Comparison of ENCODE assay signal across 26 mouse cellular contexts in genomic region chr2:170729661-170730060, GRCm38 (mm10). TPM values are rescaled to one million over a fixed set of nuclear protein-coding genes. Genes with fewer than 3 reads are reported as not detected.
DNase-seq lines count a peak whose midpoint lies in the region; ATAC-seq and TF ChIP-seq lines count a peak whose summit lies in the region.
"Had no signal": no experiment of that assay in that cellular context is flagged by ENCODE, and none has a peak within 500 bp of the region (broad histone marks: within the 10 kb centered on the region; RNA-seq: fewer than 3 reads in every experiment).

No protein-coding gene starts in this region.

- no peak for ATAC-seq in forebrain, embryonic 11.5 days (replicated peaks; ENCODE audit: low FRiP score)
- no peak for ATAC-seq in forebrain, postnatal 0 days
- ATAC-seq in kidney, postnatal 0 days (replicated peaks; ENCODE audit: low FRiP score, low read depth), result no peak
- ATAC-seq in kidney, embryonic 15.5 days (replicated peaks; ENCODE audit: low FRiP score), result no peak
- ATAC-seq: CD4-positive, CD25-positive, alpha-beta regulatory T cell, adult 4 months; forebrain, embryonic 13.5 days; forebrain, embryonic 15.5 days had no signal

- no peaks in the 10 kb centered on the region for H3K36me3 ChIP-seq in forebrain, embryonic 11.5 days (ENCODE audit: control insufficient read depth, insufficient read depth, low read length)
- H3K36me3 ChIP-seq in forebrain, postnatal 0 days (ENCODE audit: insufficient read depth), result no peaks in the 10 kb centered on the region
- no peaks in the 10 kb centered on the region for H3K36me3 ChIP-seq in kidney, postnatal 0 days (ENCODE audit: insufficient read depth, low read length)
- no peaks in the 10 kb centered on the region for H3K36me3 ChIP-seq in kidney, embryonic 15.5 days
- H3K36me3 ChIP-seq: embryonic facial prominence, embryonic 13.5 days; embryonic facial prominence, embryonic 15.5 days; forebrain, embryonic 10.5 days; forebrain, embryonic 15.5 days; G1E had no signal

- no peak overlapping the region for H3K4me3 ChIP-seq in forebrain, embryonic 11.5 days (ENCODE audit: low read depth, low read length)
- H3K4me3 ChIP-seq in forebrain, postnatal 0 days (ENCODE audit: low read depth, low read length), result no peak overlapping the region
- H3K4me3 ChIP-seq in kidney, postnatal 0 days (replicated peaks; ENCODE audit: low read depth, low read length), result no peak overlapping the region
- H3K4me3 ChIP-seq in kidney, embryonic 15.5 days (replicated peaks), result no peak overlapping the region
- H3K4me3 ChIP-seq: embryonic facial prominence, embryonic 13.5 days; embryonic facial prominence, embryonic 15.5 days; erythroblast, embryonic 14.5 days; forebrain, embryonic 10.5 days; forebrain, embryonic 13.5 days; forebrain, embryonic 15.5 days had no signal

- H3K27me3 ChIP-seq in forebrain, embryonic 11.5 days (ENCODE audit: control insufficient read depth, insufficient read depth, low read length), result no peaks in the 10 kb centered on the region
- H3K27me3 ChIP-seq in forebrain, postnatal 0 days (ENCODE audit: insufficient read depth, low read length), result no peaks in the 10 kb centered on the region
- peaks cover 10% of the 10 kb centered on the region for H3K27me3 ChIP-seq in kidney, postnatal 0 days (ENCODE audit: insufficient read depth, low read length)
- peaks cover 36% of the 10 kb centered on the region for H3K27me3 ChIP-seq in kidney, embryonic 15.5 days
- H3K27me3 ChIP-seq: CH12.LX; embryonic facial prominence, embryonic 15.5 days; forebrain, embryonic 13.5 days; forebrain, embryonic 15.5 days had no signal

- no peak overlapping the region for H3K4me2 ChIP-seq in forebrain, embryonic 11.5 days (ENCODE audit: low read depth, low read length, severe bottlenecking)
- H3K4me2 ChIP-seq in forebrain, postnatal 0 days (ENCODE audit: low read depth), result no peak overlapping the region
- no peak overlapping the region for H3K4me2 ChIP-seq in kidney, postnatal 0 days (ENCODE audit: low read length)
- no peak overlapping the region for H3K4me2 ChIP-seq in kidney, embryonic 15.5 days
- H3K4me2 ChIP-seq: embryonic facial prominence, embryonic 13.5 days; embryonic facial prominence, embryonic 15.5 days; forebrain, embryonic 13.5 days; forebrain, embryonic 15.5 days had no signal

- peaks cover 2% of the 10 kb centered on the region; the same call in 1 of the 2 replicates for H3K4me1 ChIP-seq in forebrain, embryonic 11.5 days (replicated peaks; ENCODE audit: control insufficient read depth, insufficient read depth, low read length)
- H3K4me1 ChIP-seq in forebrain, postnatal 0 days (ENCODE audit: insufficient read depth), result no peaks in the 10 kb centered on the region
- H3K4me1 ChIP-seq in kidney, postnatal 0 days (replicated peaks; ENCODE audit: insufficient read depth, low read length), result peaks cover 3% of the 10 kb centered on the region; the same call in 1 of the 2 replicates
- H3K4me1 ChIP-seq in kidney, embryonic 15.5 days, result peaks cover 19% of the 10 kb centered on the region

- 68% methylated on average over 2 of the region's 2 CpGs for WGBS in forebrain, embryonic 11.5 days
- 34% methylated on average over 2 of the region's 2 CpGs for WGBS in forebrain, postnatal 0 days
- WGBS in kidney, postnatal 0 days, result 26% methylated on average over 2 of the region's 2 CpGs
- WGBS in kidney, embryonic 15.5 days, result 33% methylated on average over 2 of the region's 2 CpGs

- H3K27ac ChIP-seq in forebrain, embryonic 11.5 days (ENCODE audit: low read depth, low read length), result no peak overlapping the region
- no peak overlapping the region for H3K27ac ChIP-seq in forebrain, postnatal 0 days (ENCODE audit: low read depth, low read length)
- no peak overlapping the region for H3K27ac ChIP-seq in kidney, postnatal 0 days
- no peak overlapping the region for H3K27ac ChIP-seq in kidney, embryonic 15.5 days
- H3K27ac ChIP-seq: embryonic facial prominence, embryonic 13.5 days; embryonic facial prominence, embryonic 15.5 days; forebrain, embryonic 10.5 days; forebrain, embryonic 13.5 days; forebrain, embryonic 15.5 days had no signal

- no peak overlapping the region for H3K9ac ChIP-seq in forebrain, embryonic 11.5 days (ENCODE audit: low read length)
- H3K9ac ChIP-seq in forebrain, postnatal 0 days, result no peak overlapping the region
- H3K9ac ChIP-seq in kidney, postnatal 0 days (ENCODE audit: low read depth, low read length), result no peak overlapping the region
- H3K9ac ChIP-seq in kidney, embryonic 15.5 days, result no peak overlapping the region
- H3K9ac ChIP-seq: embryonic facial prominence, embryonic 13.5 days; embryonic facial prominence, embryonic 15.5 days; forebrain, embryonic 13.5 days; forebrain, embryonic 15.5 days had no signal

- DNase-seq in forebrain, embryonic 11.5 days (ENCODE audit: low spot score), result peak; percentile 39
- DNase-seq in forebrain, postnatal 0 days, result no peak
- DNase-seq in kidney, postnatal 0 days (ENCODE audit: low spot score), result peak; percentile 47
- peak; percentile 62 for DNase-seq in Muller cell, postnatal 12 days (ENCODE audit: inconsistent ontology term)
- DNase-seq: adrenal gland, adult 2 months; adrenal gland, postnatal 10 days; adrenal gland, postnatal 25 days; B cell, adult 2 months; cerebellum, adult 11 months; cerebellum, adult 18-20 months; cerebellum, adult 8-10 months; cerebellum, adult 9-11 months; cerebellum, postnatal 14 days; cerebellum, postnatal 36 days; embryo, embryonic 11 days had no signal

- no peaks in the 10 kb centered on the region for H3K9me3 ChIP-seq in forebrain, embryonic 11.5 days (ENCODE audit: control insufficient read depth, low read length)
- no peaks in the 10 kb centered on the region for H3K9me3 ChIP-seq in forebrain, postnatal 0 days (ENCODE audit: low read length)
- no peaks in the 10 kb centered on the region for H3K9me3 ChIP-seq in kidney, postnatal 0 days (replicated peaks; ENCODE audit: low read length)
- no peaks in the 10 kb centered on the region for H3K9me3 ChIP-seq in kidney, embryonic 15.5 days (replicated peaks)
- H3K9me3 ChIP-seq: embryonic facial prominence, embryonic 13.5 days; embryonic facial prominence, embryonic 15.5 days; forebrain, embryonic 10.5 days; forebrain, embryonic 13.5 days; forebrain, embryonic 15.5 days had no signal

- TF ChIP-seq CTCF in forebrain, postnatal 0 days (IDR thresholded peaks at IDR 0.05; ENCODE audit: low read depth), result no peak
- TF ChIP-seq CTCF in kidney, postnatal 0 days (IDR thresholded peaks at IDR 0.05; ENCODE audit: low read depth), result no peak

RNA-seq across cellular contexts. Expression of gene Dok5, which starts 1.9 kb away (rescaled TPM):
- 6.2 and 8.1 TPM in 2 replicates for polyA plus RNA-seq in forebrain, embryonic 11.5 days (2014; fragmentation: Nextera tagmentation; extraction: Ambion mirVana)
- 50.2 and 93.9 TPM in 2 replicates for total RNA-seq in forebrain, postnatal 0 days (2014; rRNA removed)
- polyA plus RNA-seq in forebrain, postnatal 0 days (2015; fragmentation: Nextera tagmentation; extraction: Ambion mirVana), result 79.9 and 128 TPM in 2 replicates
- 0.45 and 0.66 TPM in 2 replicates for polyA plus RNA-seq in kidney, postnatal 0 days (2015; fragmentation: Nextera tagmentation; extraction: Ambion mirVana)
- 1.8 and 2.2 TPM in 2 replicates for polyA plus RNA-seq in kidney, embryonic 15.5 days (2015; fragmentation: Nextera tagmentation; extraction: Ambion mirVana)
- total RNA-seq: CH12.LX; common myeloid progenitor, adult 5-6 weeks had no signal
- polyA plus RNA-seq: CD4-positive, CD25-positive, alpha-beta regulatory T cell, adult 4 months; erythroblast, embryonic 14.5 days; G1E had no signal
